Mouse (Mus musculus): ENCODE data around the gene Hmces.

DNA sequence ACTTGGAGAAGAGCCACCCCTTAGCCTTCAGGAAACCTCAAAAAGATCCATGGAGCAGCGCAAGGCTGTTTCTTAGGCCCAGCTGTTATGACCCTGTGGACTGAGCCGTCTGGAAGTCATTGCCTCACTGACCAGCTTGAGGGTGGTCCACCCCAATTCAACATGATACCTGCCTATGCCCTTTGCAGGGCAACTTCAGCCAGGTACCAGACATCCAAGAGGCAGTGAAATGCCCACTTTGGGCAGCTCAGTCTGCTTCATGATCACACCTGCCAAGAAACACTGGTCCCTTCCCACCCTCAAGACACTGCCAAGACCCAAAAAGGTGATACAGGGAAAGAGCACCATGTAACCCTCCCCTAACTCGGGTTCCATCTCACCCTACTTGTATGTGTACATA lies 66.0 kb downstream of the Hmces start:
- TF ChIP-seq GATA1 (IDR thresholded peaks at IDR 0.05; ENCODE audit: borderline replicate concordance, low read length) (no peak), FLI1 (IDR thresholded peaks at IDR 0.05; ENCODE audit: low read length) (no peak)
